Mouse (Mus musculus) ovary, adult 18-20 months (tissue): Measurements from ENCODE around the gene Slc15a2.
A peak's percentile ranks its signal among the peaks of the same experiment; 100 is the strongest.

ENCODE experiments used
- DNase-seq: peaks from one replicate; pipeline ENCODE4 v3.0.0; 2022; ENCODE audit warnings: low spot score, mixed read lengths

The Slc15a2 gene

GRCm38 (mm10) chr16:36784594-36785313 lies at the start of gene Slc15a2:
Gene Slc15a2, minus strand, starts transcription at chr16:36784962.
- DNase-seq: no peak

GRCm38 (mm10) chr16:36828820-36829219 lies 44.1 kb upstream of the Slc15a2 start:
- no peak for DNase-seq

- peak; percentile 78 for DNase-seq
These were observed 43.5 kb upstream of the Slc15a2 start, which contains the start of gene Iqcb1 for GRCm38 (mm10) chr16:36828054-36828786. Gene Iqcb1, plus strand, starts transcription at chr16:36828385.

GRCm38 (mm10) chr16:36827611-36828053 lies 42.9 kb upstream of the Slc15a2 start:
- DNase-seq: no peak

GRCm38 (mm10) chr16:36821474-36821873 lies 36.7 kb upstream of the Slc15a2 start:
- no peak for DNase-seq

GRCm38 (mm10) chr16:36820747-36821146 lies 36.0 kb upstream of the Slc15a2 start:
- DNase-seq: no peak

- no peak for DNase-seq
These were observed 35.3 kb upstream of the Slc15a2 start for GRCm38 (mm10) chr16:36820016-36820415.

- peak; percentile 63 for DNase-seq
These were observed 32.7 kb upstream of the Slc15a2 start for GRCm38 (mm10) chr16:36817321-36817926.

- DNase-seq: no peak
These were observed 32.2 kb upstream of the Slc15a2 start for GRCm38 (mm10) chr16:36816916-36817315.

- DNase-seq: no peak
These were observed 28.9 kb upstream of the Slc15a2 start for GRCm38 (mm10) chr16:36813680-36814079.

- DNase-seq: no peak
These were observed 23.9 kb upstream of the Slc15a2 start for GRCm38 (mm10) chr16:36808616-36809015.

GRCm38 (mm10) chr16:36802361-36802760 lies 17.6 kb upstream of the Slc15a2 start:
- DNase-seq: no peak

- no peak for DNase-seq
These were observed 13.6 kb upstream of the Slc15a2 start for GRCm38 (mm10) chr16:36798334-36798733.

GRCm38 (mm10) chr16:36794976-36795375 lies 10.2 kb upstream of the Slc15a2 start:
- no peak for DNase-seq

GRCm38 (mm10) chr16:36790166-36790565 lies 5.4 kb upstream of the Slc15a2 start:
- DNase-seq: no peak

GRCm38 (mm10) chr16:36786466-36786865 lies 1.7 kb upstream of the Slc15a2 start:
- DNase-seq: no peak

- DNase-seq: no peak
These were observed 616 bp downstream of the Slc15a2 start for GRCm38 (mm10) chr16:36784146-36784545.

GRCm38 (mm10) chr16:36775658-36776057 lies 9.1 kb downstream of the Slc15a2 start:
- no peak for DNase-seq

- no peak for DNase-seq
These were observed 11.8 kb downstream of the Slc15a2 start for GRCm38 (mm10) chr16:36772996-36773395.

- DNase-seq: no peak
These were observed 13.1 kb downstream of the Slc15a2 start for GRCm38 (mm10) chr16:36771703-36772102.

GRCm38 (mm10) chr16:36771244-36771643 lies 13.5 kb downstream of the Slc15a2 start:
- no peak for DNase-seq

- DNase-seq: no peak
These were observed 13.9 kb downstream of the Slc15a2 start for GRCm38 (mm10) chr16:36770830-36771229.
